Mouse (Mus musculus) testis, adult 2 months (tissue): ENCODE data around the gene Itih3. TPM values are rescaled to one million over a fixed set of nuclear protein-coding genes. Genes with fewer than 3 reads are reported as not detected.

ENCODE experiments used
- H3K27ac ChIP-seq: fragments of 200-500 bp; 2 replicates; pipeline ENCODE4 v1.5.1; 2012; ENCODE audit warnings: low read depth, low read length; ENCODE audit not compliant: control insufficient read depth, insufficient read depth
- H3K27me3 ChIP-seq: fragments of 200-500 bp; 2 replicates; pipeline ENCODE4 v1.6.1; 2012; ENCODE audit warnings: mild to moderate bottlenecking, low read length, moderate library complexity; ENCODE audit not compliant: control insufficient read depth, insufficient read depth
- H3K36me3 ChIP-seq: fragments of 200-500 bp; 2 replicates; pipeline ENCODE4 v1.6.1; 2012; ENCODE audit warnings: mild to moderate bottlenecking, low read length; ENCODE audit not compliant: control insufficient read depth, insufficient read depth
- H3K4me1 ChIP-seq: fragments of 200-500 bp; 2 replicates; pipeline ENCODE4 v1.6.1; 2012; ENCODE audit warnings: low read length; ENCODE audit not compliant: control insufficient read depth, insufficient read depth
- H3K4me3 ChIP-seq: fragments of 200-500 bp; 2 replicates; pipeline ENCODE4 v1.5.1; 2012; ENCODE audit warnings: low read depth, mild to moderate bottlenecking, low read length, moderate library complexity, mixed read lengths; ENCODE audit not compliant: control insufficient read depth
- CTCF ChIP-seq: fragments of 200-500 bp; IDR thresholded peaks from 2 replicates; pipeline ENCODE4 v1.5.1; 2012; ENCODE audit warnings: low read depth, mild to moderate bottlenecking, inconsistent platforms, low read length, moderate library complexity; ENCODE audit not compliant: control insufficient read depth, insufficient read depth, insufficient replicate concordance
- POLR2A ChIP-seq: fragments of 200-500 bp; IDR thresholded peaks from 2 replicates; pipeline ENCODE4 v1.6.1; 2012; ENCODE audit warnings: low read depth, mild to moderate bottlenecking, inconsistent platforms, low read length, moderate library complexity; ENCODE audit not compliant: control insufficient read depth
- polyA plus RNA-seq: library from polyadenylated mRNA; depleted of rRNA; stranded (reverse); fragments of >200 nt; gene quantifications from 2 replicates; pipeline ENCODE4 v1.2.3, GENCODE M21; 2012

Gene Itih3
- polyA plus RNA-seq, 1 experiment, result 0.36 TPM

DNA sequence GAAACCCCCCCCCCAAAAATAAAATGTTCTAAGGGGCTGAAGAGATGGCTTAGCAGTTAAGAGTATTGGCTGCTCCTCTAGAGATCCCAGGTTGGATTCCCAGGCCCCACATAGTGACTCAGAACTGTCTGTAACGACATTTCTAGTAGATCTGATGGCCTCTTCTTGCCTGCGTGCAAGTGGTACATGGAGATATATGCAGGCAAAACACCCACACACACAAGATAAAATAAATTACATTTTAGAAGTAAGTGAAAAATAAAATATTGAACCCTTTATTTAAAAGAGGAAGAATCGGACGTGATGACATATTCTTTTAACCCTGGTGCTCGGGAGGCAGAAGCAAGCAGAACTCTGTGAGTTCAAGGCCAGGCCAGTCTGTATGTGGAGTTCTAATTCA lies 20.9 kb downstream of the Itih3 start:
- Histone ChIP-seq H3K36me3 (no peaks in the 10 kb centered on the region), H3K4me3 (no peak overlapping the region), H3K27me3 (no peaks in the 10 kb centered on the region), H3K27ac (no peak overlapping the region), H3K4me1 (no peaks in the 10 kb centered on the region)
- TF ChIP-seq CTCF (no peak), POLR2A (no peak)

DNA sequence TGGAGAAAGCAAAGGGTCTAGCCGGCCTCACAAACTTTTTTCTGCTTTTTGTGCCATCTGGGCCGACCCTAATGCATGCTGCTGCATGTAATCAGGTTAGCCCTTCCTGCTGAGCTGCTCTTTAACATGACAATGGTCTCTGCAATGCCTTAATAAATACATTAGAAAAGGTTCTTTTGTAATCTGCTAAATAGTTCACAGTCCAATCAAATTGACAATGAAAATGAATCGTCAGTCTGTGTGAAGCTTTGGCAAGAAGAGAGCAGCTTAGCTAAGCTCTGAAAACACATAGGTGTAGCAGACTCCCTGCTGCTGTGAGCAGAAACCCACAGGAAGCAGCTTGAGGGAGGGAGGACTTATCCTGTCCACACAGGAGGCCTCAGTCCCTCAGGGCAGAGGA lies 23.6 kb downstream of the Itih3 start:
- Histone ChIP-seq H3K27me3 (no peaks in the 10 kb centered on the region), H3K4me3 (no peak overlapping the region), H3K27ac (no peak overlapping the region), H3K36me3 (no peaks in the 10 kb centered on the region), H3K4me1 (no peaks in the 10 kb centered on the region)
- no peak for TF ChIP-seq CTCF
- no peak for TF ChIP-seq POLR2A

DNA sequence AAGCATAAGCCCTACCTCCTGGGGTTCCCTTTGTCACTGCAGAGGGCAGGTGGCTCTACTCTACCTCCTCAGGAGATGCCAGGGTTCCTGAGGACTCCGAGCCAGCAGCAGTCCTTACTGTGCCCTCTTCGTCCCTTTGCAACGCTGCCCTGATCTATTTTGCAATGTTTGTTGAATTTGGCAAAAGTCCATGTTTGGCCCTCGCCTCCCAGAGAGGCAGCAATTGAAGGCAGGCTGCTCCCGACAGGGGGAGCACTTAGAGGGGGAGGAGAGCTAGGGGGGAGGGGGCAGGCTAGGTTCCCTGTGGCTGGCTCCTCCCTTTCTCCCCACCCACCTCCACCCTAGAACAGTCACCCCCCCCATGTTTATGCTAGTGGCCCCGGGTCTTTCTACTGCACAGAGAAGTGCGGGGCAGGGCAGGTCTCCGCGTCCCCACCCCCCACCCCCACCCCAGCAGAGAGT lies 35.3 kb downstream of the Itih3 start:
- no peaks in the 10 kb centered on the region for H3K36me3 ChIP-seq
- no peaks in the 10 kb centered on the region; the same call in 1 of the 2 replicates for H3K4me1 ChIP-seq
- no peak overlapping the region for H3K27ac ChIP-seq
- no peaks in the 10 kb centered on the region for H3K27me3 ChIP-seq
- no peak overlapping the region for H3K4me3 ChIP-seq
- TF ChIP-seq POLR2A, result no peak
- no peak for TF ChIP-seq CTCF

DNA sequence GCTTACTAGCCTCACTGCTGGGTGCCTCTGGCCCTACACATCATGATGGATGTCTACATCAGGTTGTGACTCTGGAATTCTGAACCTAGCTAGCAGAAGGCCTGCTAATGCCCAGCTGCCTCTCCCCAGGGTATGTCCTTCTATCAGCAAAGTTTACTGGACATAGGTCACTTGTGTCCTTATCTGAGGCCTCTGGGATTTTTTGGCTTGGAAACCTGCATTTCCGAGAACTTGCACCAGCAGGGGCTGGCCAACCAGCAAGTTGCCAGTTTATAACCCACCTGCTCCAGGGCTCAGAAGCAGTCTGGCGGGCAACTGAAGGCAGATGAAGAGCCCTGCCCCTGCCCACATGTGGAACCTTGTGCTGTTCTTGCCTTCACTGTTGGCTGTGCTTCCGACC lies 37.4 kb downstream of the Itih3 start, which contains the start of gene Itih4:
Gene Itih4, plus strand, starts transcription at position 273 of the 400 bp plus-strand sequence.
- no peak for TF ChIP-seq CTCF
- TF ChIP-seq POLR2A, result no peak
- Histone ChIP-seq H3K27ac (no peak within 1 kb of the TSS), H3K36me3 (no peaks in the 10 kb centered on the region), H3K27me3 (no peaks in the 10 kb centered on the region), H3K4me1 (no peaks in the 10 kb centered on the region; the same call in 1 of the 2 replicates), H3K4me3 (no peak within 1 kb of the TSS)

DNA sequence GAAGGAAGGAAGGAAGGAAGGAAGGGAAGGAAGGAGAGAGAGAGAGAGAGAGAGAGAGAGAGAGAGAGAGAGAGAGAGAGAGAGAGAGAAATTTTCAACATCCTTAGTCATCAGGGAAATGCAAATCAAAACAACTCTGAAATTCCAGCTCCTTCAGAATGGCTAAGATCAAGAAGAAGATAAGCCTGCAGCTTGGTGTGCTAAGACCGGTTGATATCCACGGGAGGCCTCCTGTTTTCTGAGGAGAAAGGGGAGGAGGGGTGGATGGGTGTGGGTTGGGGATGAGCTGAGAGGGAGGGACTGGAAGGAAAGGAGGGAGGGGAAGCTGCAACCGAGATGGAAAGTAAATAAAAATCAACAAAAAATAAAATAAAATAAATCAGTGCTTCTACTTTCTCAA lies 38.3 kb downstream of the Itih3 start:
- Histone ChIP-seq H3K4me1 (no peaks in the 10 kb centered on the region; the same call in 1 of the 2 replicates), H3K27me3 (no peaks in the 10 kb centered on the region), H3K36me3 (no peaks in the 10 kb centered on the region), H3K27ac (no peak overlapping the region), H3K4me3 (no peak overlapping the region)
- TF ChIP-seq POLR2A (no peak), CTCF (no peak)

DNA sequence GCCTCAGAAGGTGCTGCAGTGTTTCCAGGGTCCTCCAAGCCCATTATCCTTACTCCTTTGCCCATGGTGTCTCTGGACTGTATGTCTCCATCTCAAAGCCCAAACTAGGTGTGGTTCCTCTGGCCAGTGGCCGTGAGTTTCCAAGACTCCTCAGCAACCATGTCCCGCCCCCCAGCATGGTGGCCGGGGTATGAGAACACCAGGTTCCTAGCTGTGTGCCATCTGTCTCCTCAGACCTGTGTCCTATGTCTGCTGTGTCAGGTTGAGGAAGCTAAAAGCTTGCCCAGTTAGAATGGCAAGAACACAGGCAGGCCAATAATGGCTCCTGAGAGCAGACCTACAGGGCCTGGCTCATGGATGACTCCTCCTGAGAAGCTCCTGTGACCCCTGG lies 41.8 kb downstream of the Itih3 start:
- Histone ChIP-seq H3K4me1 (no peaks in the 10 kb centered on the region), H3K4me3 (no peak overlapping the region), H3K27me3 (no peaks in the 10 kb centered on the region), H3K36me3 (no peaks in the 10 kb centered on the region), H3K27ac (no peak overlapping the region)
- TF ChIP-seq POLR2A, result no peak
- no peak for TF ChIP-seq CTCF

DNA sequence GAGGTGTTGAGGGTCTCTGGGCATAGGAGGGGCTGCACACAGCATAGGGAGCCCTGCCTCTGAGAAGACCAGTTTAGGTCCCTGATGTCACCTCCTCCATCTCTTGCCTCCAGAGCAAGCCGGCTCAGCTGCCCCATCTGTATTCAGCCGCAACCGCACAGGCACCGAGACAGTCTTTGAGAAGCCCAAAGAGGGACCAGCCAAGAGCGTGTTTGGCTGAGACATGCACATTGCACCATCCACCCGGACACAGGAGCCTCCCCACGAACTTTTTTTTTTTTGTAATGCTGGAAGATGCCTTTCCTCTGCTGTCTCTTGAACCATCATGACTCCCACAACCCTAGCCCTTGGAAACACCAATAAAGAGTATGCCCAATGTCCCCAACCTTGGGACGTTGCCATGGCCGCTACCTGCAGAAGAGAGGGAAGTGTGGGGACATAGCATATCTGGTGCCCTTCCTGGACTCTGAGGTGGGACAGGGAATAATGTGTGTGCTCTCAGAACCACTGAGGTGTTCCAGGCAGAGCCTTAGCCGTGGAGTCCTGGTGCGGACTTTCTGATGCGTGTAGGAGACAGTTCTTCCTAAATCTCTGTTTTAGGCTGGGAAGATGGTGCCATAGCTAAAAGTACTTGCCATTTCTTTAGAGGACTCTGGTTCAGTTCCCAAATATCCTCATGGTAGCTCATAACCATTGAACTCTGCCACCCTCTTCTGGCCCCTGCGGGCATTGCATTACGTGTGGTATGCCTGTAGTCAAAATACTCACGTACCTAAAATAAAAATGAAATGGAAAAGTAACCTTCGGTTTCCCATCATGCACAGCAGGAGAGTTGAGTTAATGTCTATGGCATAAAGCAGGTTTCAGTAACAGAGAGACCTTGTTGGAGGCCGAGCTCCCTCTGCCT lies 42.5 kb downstream of the Itih3 start:
- H3K4me3 ChIP-seq, result no peak overlapping the region
- no peaks in the 10 kb centered on the region for H3K27me3 ChIP-seq
- H3K36me3 ChIP-seq, result no peaks in the 10 kb centered on the region
- no peaks in the 10 kb centered on the region for H3K4me1 ChIP-seq
- TF ChIP-seq POLR2A (no peak), CTCF (no peak)
- H3K27ac ChIP-seq, result no peak overlapping the region

DNA sequence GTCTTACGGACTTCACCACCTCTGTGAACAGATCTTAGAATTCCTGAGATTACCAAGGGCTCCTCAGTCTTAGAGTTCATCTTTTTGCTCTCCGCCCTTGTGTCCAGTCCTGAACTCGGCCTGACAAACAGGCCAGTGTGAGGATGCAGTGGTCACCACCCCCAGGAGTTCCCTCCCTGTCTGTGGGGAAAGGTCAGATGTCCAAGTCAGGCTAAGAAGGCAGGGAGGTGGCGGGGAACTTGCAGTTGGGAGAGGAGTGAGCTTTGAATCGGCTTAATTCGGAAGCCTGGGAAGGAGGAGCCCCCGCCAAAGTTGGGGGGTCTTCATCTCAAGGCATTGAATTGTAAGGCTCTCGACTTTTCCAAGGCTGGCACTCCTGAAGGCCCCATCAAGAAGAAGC lies 43.3 kb downstream of the Itih3 start:
- Histone ChIP-seq H3K4me3 (no peak overlapping the region), H3K4me1 (peaks cover 4% of the 10 kb centered on the region), H3K27me3 (no peaks in the 10 kb centered on the region), H3K36me3 (no peaks in the 10 kb centered on the region), H3K27ac (no peak overlapping the region)
- TF ChIP-seq POLR2A, result no peak
- no peak for TF ChIP-seq CTCF
